Comparison of ENCODE assay signal across 17 mouse cellular contexts in the genomic region with DNA sequence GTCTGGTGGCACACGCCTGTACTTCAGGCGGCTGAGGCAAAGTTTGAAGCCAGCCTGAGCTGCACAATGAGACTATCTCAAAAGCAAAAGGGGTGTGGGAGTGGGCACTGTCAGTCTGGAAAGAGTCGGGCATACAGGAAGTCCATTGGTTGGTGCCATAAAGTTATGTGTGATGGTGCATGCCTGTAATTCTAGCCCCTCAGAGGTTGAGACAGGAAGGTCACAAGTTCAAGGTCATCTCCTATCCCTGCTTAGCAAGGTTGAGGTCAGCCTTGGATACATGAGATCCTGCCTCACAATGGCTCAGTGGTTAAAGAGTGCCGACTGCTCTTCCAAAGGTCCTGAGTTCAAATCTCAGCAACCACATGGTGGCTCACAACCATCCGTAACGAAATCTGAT.
"Had no signal": no experiment of that assay in that cellular context is flagged by ENCODE, and none has a peak within 500 bp of the region (broad histone marks: within the 10 kb centered on the region; RNA-seq: fewer than 3 reads in every experiment).

No protein-coding gene starts in this region.

- H3K27me3 ChIP-seq: limb, embryonic 15.5 days; liver, embryonic 12.5 days; lung, embryonic 15.5 days; megakaryocyte, embryonic 14.5 days; midbrain, embryonic 15.5 days; neural tube, embryonic 12.5 days had no signal

- H3K4me2 ChIP-seq: limb, embryonic 15.5 days; liver, embryonic 12.5 days; lung, embryonic 15.5 days; midbrain, embryonic 11.5 days; midbrain, embryonic 15.5 days; neural tube, embryonic 12.5 days had no signal

- H3K4me1 ChIP-seq: lung, embryonic 15.5 days; neural tube, embryonic 12.5 days had no signal

- ATAC-seq: liver, embryonic 12.5 days; midbrain, embryonic 15.5 days had no signal

- H3K9ac ChIP-seq: limb, embryonic 15.5 days; liver, embryonic 12.5 days; lung, embryonic 15.5 days; midbrain, embryonic 15.5 days; neural tube, embryonic 12.5 days had no signal

- H3K9me3 ChIP-seq: limb, embryonic 15.5 days; liver, embryonic 12.5 days; lung, embryonic 15.5 days; megakaryocyte, embryonic 14.5 days; midbrain, embryonic 15.5 days; neural tube, embryonic 12.5 days had no signal

- H3K27ac ChIP-seq: limb, embryonic 15.5 days; liver, embryonic 12.5 days; lung, embryonic 15.5 days; macrophage; midbrain, embryonic 15.5 days; neural tube, embryonic 12.5 days had no signal

- H3K4me3 ChIP-seq: limb, embryonic 15.5 days; liver, embryonic 12.5 days; lung, embryonic 15.5 days; megakaryocyte, embryonic 14.5 days; midbrain, embryonic 15.5 days; neural tube, embryonic 12.5 days had no signal

- DNase-seq: kidney, adult 9 months; layer of hippocampus, adult 9-11 months; layer of hippocampus, postnatal 36 days; lung, postnatal 14 days; retina, postnatal 1 day; right cerebral cortex, postnatal 4 days; spleen, adult 18-20 months; thymus, adult 18-20 months; thymus, postnatal 14 days had no signal
